Mouse (Mus musculus) lung, postnatal 0 days (tissue): ENCODE data around the gene Map4k2. TPM values are rescaled to one million over a fixed set of nuclear protein-coding genes. Genes with fewer than 3 reads are reported as not detected.

ENCODE experiments used
- ATAC-seq: fragments of 200-750 bp; cut with Nextera tagmentation; 2 replicates; pipeline ENCODE4 v1.8.0; 2017; ENCODE audit warnings: moderate library complexity
- DNase-seq: peaks from one replicate; pipeline ENCODE4 v3.0.0-alpha.2; 2016; ENCODE audit warnings: low spot score
- H3K27ac ChIP-seq: fragments of 300-500 bp; sonication (generic); 2 replicates; pipeline ENCODE4 v1.5.1; 2014; ENCODE audit warnings: antibody characterized with exemption, mild to moderate bottlenecking, low read length, mixed read lengths
- H3K27me3 ChIP-seq: fragments of 300-500 bp; sonication (generic); replicated peaks from 2 replicates; pipeline ENCODE4 v1.6.1; 2014; ENCODE audit warnings: low read length, mixed read lengths; ENCODE audit not compliant: insufficient read depth
- H3K36me3 ChIP-seq: fragments of 300-500 bp; sonication (generic); 2 replicates; pipeline ENCODE4 v1.6.1; 2014; ENCODE audit warnings: low read length, mixed read lengths; ENCODE audit not compliant: insufficient read depth
- H3K4me1 ChIP-seq: fragments of 300-500 bp; sonication (generic); 2 replicates; pipeline ENCODE4 v1.6.1; 2014; ENCODE audit warnings: antibody characterized with exemption, low read depth, low read length, mixed read lengths; ENCODE audit not compliant: insufficient read depth
- H3K4me2 ChIP-seq: fragments of 300-500 bp; sonication (generic); replicated peaks from 2 replicates; pipeline ENCODE4 v1.6.1; 2014; ENCODE audit warnings: low read depth, mild to moderate bottlenecking, low read length, moderate library complexity, mixed read lengths
- H3K4me3 ChIP-seq: fragments of 300-500 bp; sonication (generic); 2 replicates; pipeline ENCODE4 v1.5.1; 2014; ENCODE audit warnings: low read depth, low read length
- H3K9ac ChIP-seq: fragments of 300-500 bp; sonication (generic); replicated peaks from 2 replicates; pipeline ENCODE4 v1.6.1; 2014; ENCODE audit warnings: low read depth, mild to moderate bottlenecking
- H3K9me3 ChIP-seq: fragments of 300-500 bp; sonication (generic); 2 replicates; pipeline ENCODE4 v1.6.1; 2016; ENCODE audit warnings: low read length, mixed read lengths
- CTCF ChIP-seq: IDR thresholded peaks from 2 replicates; pipeline ENCODE4 v1.5.1; 2016; ENCODE audit warnings: antibody characterized with exemption, mild to moderate bottlenecking
- EP300 ChIP-seq: IDR thresholded peaks from 2 replicates; pipeline ENCODE4 v1.6.1; 2016; ENCODE audit warnings: antibody characterized with exemption, mild to moderate bottlenecking, control low read depth
- WGBS: fragments of 180-500 bp; shearing (Covaris S2); extraction: QIAGEN DNeasy Blood & Tissue Kit; methylation state at CpG from one replicate; pipeline ENCODE4 v1.1.7; 2014; 5-methylcytosine and 5-hydroxymethylcytosine counted together
- polyA plus RNA-seq: library from polyadenylated mRNA; unstranded; fragments of >200 nt; fragmentation: Nextera tagmentation; extraction: Ambion mirVana; gene quantifications from 2 replicates; pipeline ENCODE4 v1.2.1, GENCODE M21; 2015

Map4k2 gene
- polyA plus RNA-seq = 22.5 and 25.0 TPM in 2 replicates

GRCm38 (mm10) chr19:6340524-6341452 lies at the start of gene Map4k2:
TSS of gene Map4k2 (plus strand) at chr19:6341135.
- H3K4me1 ChIP-seq = peaks cover 17% of the 10 kb centered on the region
- H3K4me2 ChIP-seq = peak within 1 kb of the TSS; percentile 96
- peaks cover 20% of the 10 kb centered on the region; the same call in 1 of the 2 replicates for H3K36me3 ChIP-seq
- H3K4me3 ChIP-seq = peak within 1 kb of the TSS; percentile 70
- H3K27ac ChIP-seq = peak within 1 kb of the TSS; percentile 79
- peak; percentile 52 for TF ChIP-seq CTCF
- peak; percentile 80 for TF ChIP-seq EP300
- 6% methylated on average over 49 of the region's 72 CpGs for WGBS
- ATAC-seq (peak; percentile 93), DNase-seq (peak; percentile 95)
- H3K9me3 ChIP-seq = no peaks in the 10 kb centered on the region
- peak within 1 kb of the TSS; percentile 60 for H3K9ac ChIP-seq
- H3K27me3 ChIP-seq = no peaks in the 10 kb centered on the region

DNA sequence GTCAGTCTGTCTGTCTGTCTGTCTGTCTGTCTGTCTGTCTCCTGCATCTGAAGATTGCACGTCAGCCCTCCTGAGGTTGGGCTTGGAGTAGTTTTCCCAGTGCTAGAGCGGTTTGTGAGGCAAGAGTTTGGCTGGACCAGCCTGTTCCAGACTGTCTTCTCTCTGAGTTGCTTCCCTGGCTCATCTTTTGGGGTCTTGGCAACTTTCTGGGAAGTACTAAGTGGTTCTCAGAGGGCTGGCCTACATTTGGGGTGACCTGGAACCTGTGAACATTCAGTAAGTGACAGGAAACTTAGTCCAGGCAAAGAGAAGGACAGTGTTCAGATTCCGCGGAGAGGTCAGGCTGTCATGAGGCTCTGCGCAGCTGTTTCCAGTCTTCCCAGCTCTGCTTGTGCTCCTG lies 48.7 kb upstream of the Map4k2 start:
- Histone ChIP-seq H3K27me3 (no peaks in the 10 kb centered on the region), H3K4me2 (no peak overlapping the region), H3K4me3 (no peak overlapping the region), H3K27ac (no peak overlapping the region), H3K9ac (no peak overlapping the region), H3K9me3 (no peaks in the 10 kb centered on the region), H3K36me3 (peaks cover 11% of the 10 kb centered on the region; the same call in 1 of the 2 replicates), H3K4me1 (no peaks in the 10 kb centered on the region)
- WGBS = 92% methylated on average over 5 of the region's 5 CpGs
- ATAC-seq (no peak), DNase-seq (no peak)
- TF ChIP-seq EP300 = no peak
- no peak for TF ChIP-seq CTCF

DNA sequence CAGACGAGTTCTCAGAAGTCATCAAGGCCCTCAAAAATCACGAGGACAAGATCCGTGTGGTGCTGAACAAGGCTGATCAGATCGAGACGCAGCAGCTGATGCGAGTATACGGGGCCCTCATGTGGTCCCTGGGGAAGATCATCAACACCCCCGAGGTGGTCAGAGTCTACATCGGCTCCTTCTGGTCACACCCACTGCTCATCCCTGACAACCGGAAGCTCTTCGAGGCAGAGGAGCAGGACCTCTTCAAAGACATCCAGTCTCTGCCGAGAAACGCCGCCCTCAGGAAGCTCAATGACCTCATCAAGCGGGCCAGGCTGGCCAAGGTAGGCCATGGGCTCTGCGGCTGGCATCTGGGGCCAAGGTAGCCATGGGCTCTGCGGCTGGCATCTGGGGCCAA lies 46.6 kb upstream of the Map4k2 start:
- Histone ChIP-seq H3K9me3 (no peaks in the 10 kb centered on the region), H3K27me3 (no peaks in the 10 kb centered on the region), H3K27ac (no peak overlapping the region), H3K4me1 (no peaks in the 10 kb centered on the region; the same call in 1 of the 2 replicates), H3K36me3 (peaks cover 19% of the 10 kb centered on the region; the same call in 1 of the 2 replicates), H3K4me3 (no peak overlapping the region), H3K9ac (no peak overlapping the region), H3K4me2 (no peak overlapping the region)
- ATAC-seq = no peak
- 88% methylated on average over 17 of the region's 17 CpGs for WGBS
- no peak for DNase-seq
- TF ChIP-seq EP300 = no peak
- no peak for TF ChIP-seq CTCF

GRCm38 (mm10) chr19:6296551-6297210 lies 44.3 kb upstream of the Map4k2 start:
- no peaks in the 10 kb centered on the region; the same call in 1 of the 2 replicates for H3K4me1 ChIP-seq
- H3K27me3 ChIP-seq = no peaks in the 10 kb centered on the region
- 85% methylated on average over 5 of the region's 5 CpGs for WGBS
- TF ChIP-seq EP300 (no peak), CTCF (no peak)
- ATAC-seq = no peak
- H3K27ac ChIP-seq = no peak overlapping the region
- no peak overlapping the region for H3K4me3 ChIP-seq
- no peak for DNase-seq
- no peak overlapping the region for H3K4me2 ChIP-seq
- no peaks in the 10 kb centered on the region for H3K9me3 ChIP-seq
- peaks cover 19% of the 10 kb centered on the region; the same call in 1 of the 2 replicates for H3K36me3 ChIP-seq
- H3K9ac ChIP-seq = no peak overlapping the region

GRCm38 (mm10) chr19:6297641-6298040 lies 43.3 kb upstream of the Map4k2 start:
- 68% methylated on average over 9 of the region's 9 CpGs for WGBS

GRCm38 (mm10) chr19:6299003-6299402 lies 41.9 kb upstream of the Map4k2 start:
- no peak overlapping the region for H3K4me2 ChIP-seq
- no peak overlapping the region for H3K9ac ChIP-seq
- H3K27me3 ChIP-seq = no peaks in the 10 kb centered on the region
- H3K4me1 ChIP-seq = peaks cover 8% of the 10 kb centered on the region
- ATAC-seq = no peak
- no peaks in the 10 kb centered on the region for H3K9me3 ChIP-seq
- no peak for DNase-seq
- TF ChIP-seq EP300 (no peak), CTCF (no peak)
- 63% methylated on average over 4 of the region's 4 CpGs for WGBS
- peaks cover 19% of the 10 kb centered on the region; the same call in 1 of the 2 replicates for H3K36me3 ChIP-seq
- peak overlapping the region; percentile 87 for H3K27ac ChIP-seq
- H3K4me3 ChIP-seq = no peak overlapping the region

More at GRCm38 (mm10) chr19:6297641-6298040, 43.3 kb upstream of the Map4k2 start:
- Histone ChIP-seq H3K9ac (no peak overlapping the region), H3K27me3 (no peaks in the 10 kb centered on the region), H3K9me3 (no peaks in the 10 kb centered on the region), H3K4me2 (no peak overlapping the region; the same call in 1 of the 2 replicates), H3K4me3 (no peak overlapping the region), H3K4me1 (peaks cover 6% of the 10 kb centered on the region), H3K27ac (no peak overlapping the region), H3K36me3 (peaks cover 19% of the 10 kb centered on the region; the same call in 1 of the 2 replicates)
- TF ChIP-seq CTCF = no peak
- TF ChIP-seq EP300 = peak; percentile 30; the same call in 1 of the 2 replicates
- peak; percentile 68 for DNase-seq
- ATAC-seq = peak; percentile 15
